Mouse (Mus musculus) monocyte, adult 5-6 weeks (primary cell): Measurements from ENCODE around the gene Mettl18. TPM values are rescaled to one million over a fixed set of nuclear protein-coding genes. Genes with fewer than 3 reads are reported as not detected.
"Not testable (repeated sequence)": the region's sequence is repeated elsewhere in the genome, so short reads cannot be mapped to it uniquely, and the experiment has no call there.

ENCODE experiments used
- ATAC-seq: fragments of 153-309, 156-312 bp; replicated peaks from 2 replicates; pipeline ENCODE4 v1.8.0; 2017; ENCODE audit warnings: mild to moderate bottlenecking; ENCODE audit not compliant: low TSS enrichment, insufficient number of reproducible peaks, severe bottlenecking, poor library complexity, low FRiP score
- total RNA-seq: library from RNA; stranded (forward); fragments of 200-1000, 200-491, 200-594 nt; gene quantifications from 3 replicates; pipeline ENCODE4 v1.2.3, GENCODE M21; 2017

Mettl18 gene
- total RNA-seq, result 8.2 to 12.2 TPM (median 11.6 TPM) in 3 replicates

GRCm38 (mm10) chr1:163994721-163995608 lies at the start of gene Mettl18, which contains the start of gene BC055324:
Gene Mettl18, plus strand, starts transcription at chr1:163994889.
Gene BC055324, minus strand, starts transcription at chr1:163994796.
- ATAC-seq, result peak; percentile 100

GRCm38 (mm10) chr1:163953396-163953795 lies 41.3 kb upstream of the Mettl18 start:
- ATAC-seq, result no peak

- ATAC-seq, result no peak
These were observed 36.7 kb upstream of the Mettl18 start for GRCm38 (mm10) chr1:163958036-163958435.

GRCm38 (mm10) chr1:163964008-163964689 lies 30.5 kb upstream of the Mettl18 start:
- 0 out of 2 replicates have a peak, but pooled peaks have one; percentile 31 for ATAC-seq

GRCm38 (mm10) chr1:163974471-163974870 lies 20.2 kb upstream of the Mettl18 start:
- no peak for ATAC-seq

GRCm38 (mm10) chr1:163975088-163975487 lies 19.6 kb upstream of the Mettl18 start:
- ATAC-seq, result no peak

GRCm38 (mm10) chr1:163976515-163976914 lies 18.2 kb upstream of the Mettl18 start:
- no peak for ATAC-seq

- ATAC-seq, result no peak
These were observed 2.3 kb upstream of the Mettl18 start for GRCm38 (mm10) chr1:163992371-163992770.

- no peak for ATAC-seq
These were observed 442 bp upstream of the Mettl18 start for GRCm38 (mm10) chr1:163994173-163994720.

- no peak for ATAC-seq
These were observed 872 bp downstream of the Mettl18 start for GRCm38 (mm10) chr1:163995609-163995913.

- ATAC-seq, result no peak
These were observed 7.3 kb downstream of the Mettl18 start for GRCm38 (mm10) chr1:164001831-164002452.

- no peak for ATAC-seq
These were observed 9.6 kb downstream of the Mettl18 start for GRCm38 (mm10) chr1:164004311-164004710.

GRCm38 (mm10) chr1:164009235-164009634 lies 14.5 kb downstream of the Mettl18 start:
- 0 out of 2 replicates have a peak, but pooled peaks have one; percentile 49 for ATAC-seq

GRCm38 (mm10) chr1:164014616-164015015 lies 19.9 kb downstream of the Mettl18 start:
- ATAC-seq, result no peak

GRCm38 (mm10) chr1:164018221-164018896 lies 23.7 kb downstream of the Mettl18 start:
- ATAC-seq, result no peak

- ATAC-seq, result no peak
These were observed 25.1 kb downstream of the Mettl18 start for GRCm38 (mm10) chr1:164019789-164020188.

- not testable (repeated sequence) for ATAC-seq
These were observed 26.1 kb downstream of the Mettl18 start for GRCm38 (mm10) chr1:164020746-164021145.

- not testable (repeated sequence) for ATAC-seq
These were observed 27.4 kb downstream of the Mettl18 start for GRCm38 (mm10) chr1:164022106-164022505.

GRCm38 (mm10) chr1:164025685-164026084 lies 31.0 kb downstream of the Mettl18 start:
- ATAC-seq, result no peak
